Mouse (Mus musculus) midbrain, embryonic 10.5 days (tissue): ENCODE data around the gene B4galnt4. TPM values are rescaled to one million over a fixed set of nuclear protein-coding genes. Genes with fewer than 3 reads are reported as not detected.
A peak's percentile ranks its signal among the peaks of the same experiment; 100 is the strongest.
"Not testable (repeated sequence)": the region's sequence is repeated elsewhere in the genome, so short reads cannot be mapped to it uniquely, and the experiment has no call there.

Source experiments
- DNase-seq: peaks from one replicate; pipeline ENCODE4 v3.0.0-alpha.2; 2017; ENCODE audit warnings: low spot score
- H3K27ac ChIP-seq: fragments of 300-500 bp; sonication (generic); replicated peaks from 2 replicates; pipeline ENCODE4 v1.5.1; 2016; ENCODE audit warnings: mild to moderate bottlenecking
- H3K27me3 ChIP-seq: fragments of 300-500 bp; sonication (generic); 2 replicates; pipeline ENCODE4 v1.6.1; 2016; ENCODE audit warnings: low read depth, mild to moderate bottlenecking; ENCODE audit not compliant: poor library complexity, severe bottlenecking
- H3K36me3 ChIP-seq: fragments of 300-500 bp; sonication (generic); 2 replicates; pipeline ENCODE4 v1.6.1; 2016; ENCODE audit warnings: mild to moderate bottlenecking, moderate library complexity
- H3K4me1 ChIP-seq: fragments of 300-500 bp; sonication (generic); 2 replicates; pipeline ENCODE4 v1.6.1; 2016
- H3K4me3 ChIP-seq: fragments of 300-500 bp; sonication (generic); 2 replicates; pipeline ENCODE4 v1.5.1; 2016; ENCODE audit warnings: mild to moderate bottlenecking, moderate library complexity
- H3K9me3 ChIP-seq: fragments of 300-500 bp; sonication (generic); replicated peaks from 2 replicates; pipeline ENCODE4 v1.6.1; 2016; ENCODE audit warnings: mild to moderate bottlenecking
- WGBS: fragments of 180-500 bp; shearing (Covaris S2); methylation state at CpG from one replicate; pipeline ENCODE4 v1.1.7; 2016; 5-methylcytosine and 5-hydroxymethylcytosine counted together
- polyA plus RNA-seq: library from polyadenylated mRNA; unstranded; fragments of >200 nt; fragmentation: Nextera tagmentation; extraction: Ambion mirVana; gene quantifications from 2 replicates; pipeline ENCODE4 v1.2.1, GENCODE M21; 2016

B4galnt4 gene
- polyA plus RNA-seq, 1 experiment from 2014 or later: 26.8 TPM

DNA sequence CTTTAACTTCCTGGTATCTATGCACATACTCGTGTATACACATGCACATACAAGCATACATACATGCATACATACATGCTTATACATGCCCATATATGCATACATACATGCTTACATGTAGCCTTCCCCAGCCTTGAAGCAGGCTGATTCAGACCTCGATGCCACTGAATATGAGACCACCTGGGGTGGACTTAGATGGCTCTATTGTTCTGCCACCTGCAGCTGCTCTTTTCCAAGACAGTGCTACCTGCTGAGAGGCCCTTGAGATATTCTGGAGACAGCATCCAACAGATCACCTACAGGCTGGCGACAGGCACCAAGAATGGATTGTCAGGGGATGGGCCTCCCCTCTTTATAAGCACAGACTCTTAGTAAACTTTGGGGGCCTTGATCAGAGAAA is 30.5 kb upstream of the B4galnt4 start:
- H3K4me3 ChIP-seq: no peak overlapping the region
- H3K27me3 ChIP-seq: no peaks in the 10 kb centered on the region
- H3K27ac ChIP-seq: no peak overlapping the region
- H3K9me3 ChIP-seq: no peaks in the 10 kb centered on the region
- DNase-seq: no peak
- H3K4me1 ChIP-seq: peaks cover 15% of the 10 kb centered on the region
- WGBS: 50% methylated on average over 3 of the region's 3 CpGs
- no peaks in the 10 kb centered on the region for H3K36me3 ChIP-seq

DNA sequence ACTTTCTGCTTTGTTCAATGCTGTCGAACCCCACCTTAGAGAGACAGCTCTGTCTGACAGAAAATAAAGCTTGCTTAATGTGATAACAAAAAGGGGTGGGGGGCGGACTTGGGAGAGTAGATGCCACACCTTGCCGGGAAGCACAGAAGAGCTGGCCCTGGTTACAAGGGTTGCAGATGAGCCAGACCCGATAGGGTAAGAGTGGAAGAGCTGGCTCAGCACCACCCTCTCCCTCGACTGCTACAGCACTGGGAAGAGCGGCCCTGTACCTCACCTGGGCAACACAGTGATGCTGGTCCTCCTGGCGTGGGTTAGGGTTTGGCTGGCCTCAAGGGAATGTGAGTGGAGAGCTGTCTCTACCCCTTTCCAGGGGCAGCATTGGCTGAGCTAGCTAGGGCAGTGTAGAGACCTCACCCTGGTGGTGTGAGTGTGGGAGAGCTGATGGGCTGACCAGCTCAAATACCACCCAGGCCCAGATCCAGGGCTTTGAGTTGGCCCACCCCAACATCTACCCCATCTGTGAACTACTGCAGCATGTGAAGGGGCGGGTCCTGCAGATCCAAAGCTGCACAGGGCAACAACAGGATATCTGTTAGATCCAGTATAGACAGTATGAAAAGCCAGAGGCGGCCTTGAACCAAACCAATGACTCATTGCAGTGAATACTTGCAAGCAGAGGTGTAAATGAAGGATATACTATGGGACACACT is 28.3 kb upstream of the B4galnt4 start:
- no peak for DNase-seq
- Histone ChIP-seq H3K27me3 (no peaks in the 10 kb centered on the region), H3K36me3 (no peaks in the 10 kb centered on the region), H3K4me3 (no peak overlapping the region), H3K27ac (no peak overlapping the region), H3K4me1 (no peaks in the 10 kb centered on the region), H3K9me3 (no peaks in the 10 kb centered on the region)
- WGBS: 82% methylated on average over 9 of the region's 9 CpGs

DNA sequence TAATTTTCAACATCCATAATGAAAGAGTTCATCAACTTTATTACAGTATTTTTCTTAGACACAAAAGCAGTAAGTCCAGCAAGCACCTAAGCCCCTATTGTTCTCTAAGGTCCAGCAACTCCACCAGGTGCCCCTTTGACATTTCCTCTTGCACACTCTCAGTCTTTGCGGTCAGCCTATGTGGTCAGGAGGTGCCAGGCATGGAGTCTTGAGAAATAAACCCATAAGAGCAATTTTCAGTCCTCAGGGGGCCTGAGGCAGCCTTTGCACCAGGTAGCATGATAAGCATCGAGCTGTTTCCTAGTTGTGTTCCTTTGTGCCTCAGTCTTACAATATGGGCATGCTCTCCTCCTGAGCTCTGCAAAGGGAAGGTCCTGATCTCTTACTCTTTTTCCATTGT is 24.3 kb upstream of the B4galnt4 start:
- H3K4me1 ChIP-seq, H3K27ac ChIP-seq, H3K36me3 ChIP-seq: not testable (repeated sequence)

DNA sequence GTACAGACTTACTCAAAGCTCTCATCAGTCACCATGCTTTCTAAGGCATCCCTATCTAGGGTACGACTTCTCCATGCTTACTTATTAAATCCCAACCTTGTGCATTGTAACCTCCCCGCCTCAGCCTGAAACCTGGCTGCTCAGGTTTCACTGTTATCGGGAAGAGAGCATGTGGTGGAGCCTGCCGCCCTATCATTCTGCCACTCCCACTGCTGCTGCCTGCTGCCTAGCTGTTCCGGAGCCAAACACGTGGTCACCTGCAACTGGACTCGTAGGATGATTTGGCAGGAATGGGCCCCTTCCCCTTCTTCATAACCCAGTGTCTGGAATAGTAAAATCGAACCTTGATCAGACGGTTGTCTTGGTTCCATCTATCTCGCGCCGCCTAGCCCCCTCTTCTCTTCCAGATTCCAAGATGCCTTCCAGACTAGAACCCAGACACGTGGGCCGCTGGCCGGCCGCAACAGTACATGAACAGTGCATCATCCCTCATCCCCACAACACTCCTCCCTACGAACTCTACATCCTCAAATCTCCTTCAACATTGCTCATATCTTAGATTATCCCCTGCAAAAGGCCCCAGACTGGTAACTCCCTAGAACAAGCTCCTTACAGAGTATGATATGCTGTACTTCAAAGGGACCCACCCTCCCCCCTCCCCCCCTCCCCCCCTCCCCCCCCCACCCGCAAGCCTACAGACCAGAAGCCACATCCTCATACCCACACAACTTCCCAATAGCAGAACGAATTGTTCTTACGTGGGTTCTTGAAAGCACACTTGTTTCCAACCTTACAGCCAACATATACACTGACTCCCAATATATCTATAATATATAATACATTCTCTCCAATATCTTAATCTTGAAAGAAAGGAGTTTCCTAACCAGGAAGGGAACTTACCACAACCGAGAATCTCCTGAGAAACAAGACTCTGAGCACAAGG is 22.5 kb upstream of the B4galnt4 start:
- Histone ChIP-seq H3K4me1 (peaks cover 5% of the 10 kb centered on the region; the same call in 1 of the 2 replicates), H3K27ac (no peak overlapping the region), H3K4me3 (no peak overlapping the region), H3K27me3 (no peaks in the 10 kb centered on the region), H3K9me3 (no peaks in the 10 kb centered on the region), H3K36me3 (no peaks in the 10 kb centered on the region)
- WGBS: 82% methylated on average over 20 of the region's 21 CpGs
- DNase-seq: no peak

More for the DNA sequence above, 24.3 kb upstream of the B4galnt4 start:
- not testable (repeated sequence) for H3K4me3 ChIP-seq, H3K27me3 ChIP-seq, DNase-seq, H3K9me3 ChIP-seq
- WGBS: 95% methylated on average over 1 of the region's 2 CpGs

DNA sequence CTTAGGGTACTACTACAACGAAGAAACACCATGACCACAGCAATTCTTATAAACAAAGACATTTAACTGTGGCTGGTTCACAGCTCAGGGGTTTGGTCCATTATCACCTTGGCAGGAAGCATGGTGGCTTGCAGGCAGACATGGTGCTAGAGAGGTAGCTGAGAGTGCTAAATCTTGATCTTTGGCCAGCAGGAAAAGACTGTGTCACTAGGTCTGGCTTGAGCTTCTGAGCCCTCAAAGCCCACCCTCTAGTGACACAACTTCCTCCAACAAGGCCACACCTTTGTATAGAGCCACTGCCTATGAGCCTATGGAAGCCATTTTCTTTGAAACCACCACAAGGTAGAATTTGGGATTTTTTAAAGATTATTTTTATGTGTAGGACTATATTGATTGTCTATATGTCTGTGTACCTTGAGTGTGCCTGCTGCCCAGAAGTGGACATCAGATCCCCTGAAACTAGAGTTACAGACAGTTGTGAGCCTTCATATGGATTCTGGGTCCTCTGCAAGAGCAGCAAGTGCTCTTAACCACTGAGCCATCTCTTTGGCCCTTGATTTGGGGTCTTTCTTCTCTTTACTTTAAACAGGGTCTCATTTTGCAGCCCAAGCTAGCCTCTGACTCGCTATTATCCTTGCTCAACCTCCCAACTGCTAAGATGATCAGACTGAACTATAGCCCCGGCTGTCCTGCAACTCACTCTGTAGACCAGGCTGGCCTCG is 21.4 kb upstream of the B4galnt4 start:
- no peak for DNase-seq
- peaks cover 5% of the 10 kb centered on the region; the same call in 1 of the 2 replicates for H3K4me1 ChIP-seq
- no peaks in the 10 kb centered on the region for H3K36me3 ChIP-seq
- no peaks in the 10 kb centered on the region for H3K27me3 ChIP-seq
- H3K27ac ChIP-seq: no peak overlapping the region
- WGBS: 91% methylated on average over 4 of the region's 4 CpGs
- H3K4me3 ChIP-seq: no peak overlapping the region
- no peaks in the 10 kb centered on the region for H3K9me3 ChIP-seq

DNA sequence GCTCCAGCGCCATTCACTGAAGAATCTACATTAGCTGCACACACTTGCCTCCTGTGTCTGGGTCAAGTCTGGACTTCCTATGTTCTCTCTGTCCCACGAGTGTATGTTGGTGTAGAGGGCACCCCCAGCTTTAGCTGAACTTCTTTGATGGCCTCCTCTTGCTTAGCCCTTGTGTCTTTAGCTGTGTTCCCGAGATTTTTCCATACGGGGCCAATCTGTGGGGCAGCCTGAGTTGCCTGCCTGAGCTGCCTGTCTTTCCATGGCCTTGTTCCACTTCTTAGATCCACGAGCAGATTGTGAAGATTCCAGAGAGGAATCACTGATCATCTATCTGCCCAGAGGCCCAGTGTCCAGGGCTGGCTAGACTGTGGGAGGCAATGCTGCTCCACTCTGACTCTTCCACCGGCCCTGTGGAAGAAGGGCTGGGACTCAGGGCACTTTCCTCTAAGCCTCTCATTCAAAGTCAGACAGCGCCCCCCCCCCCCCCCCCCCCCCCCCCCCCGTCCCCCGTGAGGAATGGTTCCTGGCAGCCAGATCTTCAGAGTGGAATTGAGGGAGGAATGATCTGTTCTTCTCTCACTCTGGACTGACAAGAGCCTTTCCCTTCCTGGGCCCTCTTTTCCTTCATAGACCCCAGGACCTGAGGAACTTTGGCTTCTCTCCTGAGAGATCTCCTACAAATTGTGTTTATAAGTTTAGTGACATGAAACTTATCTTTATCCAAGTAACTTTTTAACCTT is 19.9 kb upstream of the B4galnt4 start:
- DNase-seq: peak; percentile 27
- Histone ChIP-seq H3K4me3 (peak overlapping the region; percentile 20; the same call in 1 of the 2 replicates), H3K36me3 (no peaks in the 10 kb centered on the region), H3K27me3 (no peaks in the 10 kb centered on the region), H3K27ac (peak overlapping the region; percentile 61), H3K4me1 (peaks cover 5% of the 10 kb centered on the region; the same call in 1 of the 2 replicates), H3K9me3 (no peaks in the 10 kb centered on the region)
- WGBS: 52% methylated on average over 6 of the region's 9 CpGs

DNA sequence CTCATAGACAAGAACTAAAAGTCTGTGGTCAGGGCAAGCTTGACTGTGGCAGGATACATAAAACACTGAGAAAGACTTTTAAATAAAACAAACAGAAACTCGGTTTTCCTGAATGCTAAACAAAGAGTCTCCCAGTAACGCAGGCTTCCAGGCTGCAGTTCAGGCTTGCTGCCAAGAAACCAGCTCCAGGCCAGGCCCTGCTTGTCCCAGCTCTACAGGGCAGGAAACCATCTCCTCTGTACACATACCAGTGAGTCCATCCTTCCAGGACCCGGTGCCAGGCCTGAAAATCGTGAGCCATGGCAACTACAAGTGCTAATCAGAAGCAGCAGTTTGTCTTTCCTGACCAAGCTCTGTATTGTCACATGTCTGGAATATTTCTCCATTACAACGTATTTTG is 19.2 kb upstream of the B4galnt4 start:
- H3K4me3 ChIP-seq: no peak overlapping the region
- H3K36me3 ChIP-seq: no peaks in the 10 kb centered on the region
- peak; percentile 23 for DNase-seq
- H3K27me3 ChIP-seq: no peaks in the 10 kb centered on the region
- peaks cover 5% of the 10 kb centered on the region; the same call in 1 of the 2 replicates for H3K4me1 ChIP-seq
- 41% methylated on average over 5 of the region's 5 CpGs for WGBS
- H3K27ac ChIP-seq: 0 out of 2 replicates have a peak overlapping the region, but pooled peaks have one; percentile 61
- no peaks in the 10 kb centered on the region for H3K9me3 ChIP-seq

DNA sequence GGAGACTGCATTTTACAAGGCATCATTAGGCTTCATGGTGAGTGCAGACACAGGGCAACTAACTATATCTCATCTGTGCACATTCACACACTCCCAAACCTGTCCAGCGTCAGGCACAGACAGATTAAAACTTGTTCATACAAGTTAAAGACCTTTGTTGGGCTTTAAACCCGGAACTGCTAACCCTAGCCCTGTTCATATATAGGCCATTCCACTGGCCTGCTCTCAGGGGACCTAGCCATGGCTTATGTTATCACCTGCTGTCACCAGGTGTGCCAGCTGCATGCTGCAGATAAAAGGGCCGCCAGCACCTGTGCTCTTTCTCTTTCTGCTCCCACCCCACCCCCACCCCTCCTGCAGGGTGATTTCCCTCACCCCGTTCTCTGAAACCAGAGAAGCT is 18.4 kb upstream of the B4galnt4 start:
- no peak overlapping the region for H3K4me3 ChIP-seq
- no peaks in the 10 kb centered on the region for H3K9me3 ChIP-seq
- H3K27ac ChIP-seq: no peak overlapping the region
- peaks cover 7% of the 10 kb centered on the region; the same call in 1 of the 2 replicates for H3K27me3 ChIP-seq
- no peaks in the 10 kb centered on the region for H3K36me3 ChIP-seq
- peaks cover 12% of the 10 kb centered on the region for H3K4me1 ChIP-seq
- no peak for DNase-seq
- WGBS: 53% methylated on average over 4 of the region's 4 CpGs

DNA sequence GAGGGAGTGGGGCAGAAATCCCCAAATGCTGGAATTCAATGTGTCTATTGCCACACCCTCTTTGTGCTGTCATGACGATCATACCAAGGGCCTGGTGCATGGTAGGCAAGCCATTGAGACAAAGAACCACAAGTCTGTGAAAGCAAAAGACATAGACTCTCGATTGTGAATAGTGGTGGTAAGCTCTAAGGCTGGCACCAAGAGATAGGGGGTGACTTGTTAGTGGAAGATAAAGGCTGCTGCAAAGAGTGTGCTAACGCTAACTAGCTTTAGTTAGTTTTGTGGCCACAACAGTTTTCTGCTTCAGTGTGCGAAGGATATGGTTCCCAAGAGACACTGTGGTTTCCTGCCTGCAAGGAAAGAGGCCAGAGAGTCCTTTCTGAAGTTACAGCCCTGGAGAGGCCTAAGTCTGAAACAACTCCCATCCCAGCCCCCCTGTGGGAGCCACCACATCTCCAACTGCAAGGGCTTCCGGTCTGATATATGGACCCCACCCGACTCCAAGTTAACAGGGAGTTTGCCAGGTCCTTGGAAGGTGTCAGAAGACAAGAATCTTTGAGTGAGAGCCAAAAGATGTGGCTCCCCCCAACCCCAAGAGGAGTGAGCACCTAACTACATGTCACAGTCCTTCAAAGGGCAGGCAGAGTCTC is 13.8 kb upstream of the B4galnt4 start:
- Histone ChIP-seq H3K4me3 (peak overlapping the region; percentile 55; the same call in 1 of the 2 replicates), H3K27ac (peak overlapping the region; percentile 75)
- WGBS: 68% methylated on average over 6 of the region's 6 CpGs

DNA sequence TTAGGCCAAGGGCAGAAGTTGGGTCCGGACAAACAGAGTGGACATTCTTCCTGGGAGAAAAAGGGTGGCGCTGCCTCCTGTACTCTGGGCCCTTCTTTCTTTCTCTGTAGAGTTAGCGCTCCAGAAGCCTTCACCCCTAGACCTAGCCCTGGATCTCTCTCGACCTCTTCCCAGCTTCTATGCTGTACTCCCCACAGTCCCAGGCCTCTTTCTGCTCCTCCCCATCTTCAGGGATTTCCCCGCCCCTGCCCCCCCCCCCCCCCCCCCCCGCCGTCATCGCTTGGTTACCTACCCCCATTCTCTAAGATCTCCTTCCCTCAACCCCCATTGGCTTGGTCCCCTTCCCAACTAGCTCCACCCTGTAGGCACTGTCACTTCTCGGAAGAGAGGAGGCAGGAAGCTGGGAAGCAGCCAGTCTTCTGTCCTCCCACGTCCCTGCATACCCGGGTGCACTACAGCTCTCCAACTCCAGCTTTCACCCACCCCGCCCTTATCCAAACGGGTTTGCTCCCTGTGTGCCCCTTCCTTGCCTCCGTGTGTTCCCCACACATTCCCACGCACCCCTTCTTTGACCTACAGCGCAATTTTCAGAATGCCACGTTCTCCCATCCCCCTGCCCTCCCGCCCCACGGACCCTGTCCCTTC is 13.2 kb upstream of the B4galnt4 start:
- H3K9me3 ChIP-seq: no peaks in the 10 kb centered on the region
- H3K4me3 ChIP-seq: peak overlapping the region; percentile 55
- peak overlapping the region; percentile 75 for H3K27ac ChIP-seq
- H3K4me1 ChIP-seq: peaks cover 21% of the 10 kb centered on the region
- peaks cover 7% of the 10 kb centered on the region; the same call in 1 of the 2 replicates for H3K27me3 ChIP-seq
- 5% methylated on average over 15 of the region's 19 CpGs for WGBS
- peak; percentile 58 for DNase-seq
- H3K36me3 ChIP-seq: no peaks in the 10 kb centered on the region

More for the DNA sequence above, 13.8 kb upstream of the B4galnt4 start:
- no peaks in the 10 kb centered on the region for H3K36me3 ChIP-seq
- H3K4me1 ChIP-seq: peaks cover 21% of the 10 kb centered on the region
- no peak for DNase-seq
- no peaks in the 10 kb centered on the region for H3K9me3 ChIP-seq
- peaks cover 7% of the 10 kb centered on the region; the same call in 1 of the 2 replicates for H3K27me3 ChIP-seq
